Mouse (Mus musculus): ENCODE results near the gene Rnf180. TPM values are rescaled to one million over a fixed set of nuclear protein-coding genes. Genes with fewer than 3 reads are reported as not detected.

Gene Rnf180
- total and polyA plus RNA-seq, 3 experiments = 0.23 to 0.84 TPM; not detected in 1

DNA sequence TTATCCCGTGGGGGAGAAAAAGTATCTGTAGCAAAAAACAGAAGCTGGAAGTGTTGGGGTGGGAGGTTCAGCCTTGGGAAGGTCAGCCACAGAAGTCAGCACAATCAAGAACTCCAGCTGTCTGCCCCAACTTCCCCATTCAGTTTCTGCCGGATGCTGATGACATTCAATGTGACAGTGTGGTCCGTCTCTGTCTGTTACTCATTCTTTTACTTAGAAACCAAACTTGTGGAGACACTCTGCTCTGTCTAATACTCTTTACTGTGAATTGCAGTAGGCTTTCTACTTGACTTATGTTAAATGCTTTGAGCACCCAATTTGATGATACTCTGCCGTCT is 5.4 kb upstream of the Rnf180 start:
- 0 out of 2 replicates have a peak overlapping the region, but pooled peaks have one; percentile 11 for H3K9ac ChIP-seq (ENCODE audit: control insufficient read depth, low read depth, low read length, poor library complexity, severe bottlenecking)
- H3K4me3 ChIP-seq (ENCODE audit: control insufficient read depth in 1 of 2, insufficient read depth in 1 of 2, low read depth in 2 of 2, low read length in 2 of 2) = peak overlapping the region; percentile 10 to 27; a peak in 2 of 4 replicates
- peak; percentile 96 for TF ChIP-seq ETS1 (IDR thresholded peaks at IDR 0.05; ENCODE audit: low read depth, low read length)
- TF ChIP-seq HCFC1 (IDR thresholded peaks at IDR 0.05; ENCODE audit: low read depth, low read length) = 0 out of 2 replicates have a peak, but pooled peaks have one; percentile 49
- TF ChIP-seq JUND (IDR thresholded peaks at IDR 0.05; ENCODE audit: low read depth, low read length) = peak; percentile 64; the same call in 1 of the 2 replicates
- no peak for TF ChIP-seq KAT2A (conservative IDR thresholded peaks at IDR 0.05; ENCODE audit: low read depth, low read length)
- peak; percentile 96 for TF ChIP-seq TAL1 (IDR thresholded peaks at IDR 0.05; ENCODE audit: low read length)
- peak; percentile 52; the same call in 1 of the 2 replicates for TF ChIP-seq GATA1 (IDR thresholded peaks at IDR 0.05; ENCODE audit: low read depth, low read length)
- TF ChIP-seq MEF2A (IDR thresholded peaks at IDR 0.05; ENCODE audit: extremely low read depth, insufficient replicate concordance, low read depth, low read length, poor library complexity, severe bottlenecking) = no peak
- peak; percentile 44; the same call in 1 of the 2 replicates for TF ChIP-seq TBP (IDR thresholded peaks at IDR 0.05; ENCODE audit: low read depth, low read length)
- no peak for TF ChIP-seq SMC3 (IDR thresholded peaks at IDR 0.05; ENCODE audit: low read depth, low read length)
- peak; percentile 39; the same call in 1 of the 2 replicates for TF ChIP-seq RCOR1 (IDR thresholded peaks at IDR 0.05; ENCODE audit: low read depth, low read length)
- TF ChIP-seq EP300 (IDR thresholded peaks at IDR 0.05; ENCODE audit: low read depth in 1 of 2, low read length in 2 of 2) = peak; percentile 92 to 95
- 0 out of 2 replicates have a peak, but pooled peaks have one; percentile 16 for TF ChIP-seq MYC (IDR thresholded peaks at IDR 0.05; ENCODE audit: low read depth, low read length)
- peak; percentile 39; the same call in 1 of the 2 replicates for TF ChIP-seq ZNF384 (IDR thresholded peaks at IDR 0.05; ENCODE audit: low read depth, low read length)
- peak; percentile 90 for TF ChIP-seq TCF12 (IDR thresholded peaks at IDR 0.05; ENCODE audit: low read depth, low read length)
- peak; percentile 81 for TF ChIP-seq SIN3A (IDR thresholded peaks at IDR 0.05; ENCODE audit: low read length)
- no peaks in the 10 kb centered on the region for H3K9me3 ChIP-seq (replicated peaks; ENCODE audit: insufficient read depth, low read length)
- peak overlapping the region; percentile 86 for H3K27ac ChIP-seq (ENCODE audit: control insufficient read depth, low read depth, low read length)
- peak; percentile 96 for DNase-seq (ENCODE audit: low read depth, low spot score)
- H3K27me3 ChIP-seq (ENCODE audit: control insufficient read depth in 1 of 2, insufficient read depth in 2 of 2, low read length in 2 of 2) = no peaks in the 10 kb centered on the region
- no peaks in the 10 kb centered on the region for H3K79me2 ChIP-seq (ENCODE audit: control insufficient read depth, insufficient read depth, low read length, poor library complexity)
- H3K4me1 ChIP-seq (ENCODE audit: control insufficient read depth in 1 of 2, insufficient read depth in 2 of 2, low read length in 2 of 2) = peaks cover 9 to 13% of the 10 kb centered on the region in 2 experiments
- peaks cover 0 to 19% of the 10 kb centered on the region in 2 experiments; a peak in 2 of 4 replicates for H3K36me3 ChIP-seq (ENCODE audit: control insufficient read depth in 1 of 2, insufficient read depth in 2 of 2, low read length in 2 of 2)

GRCm38 (mm10) chr13:105299162-105300008 is 4.8 kb upstream of the Rnf180 start:
- Histone ChIP-seq H3K4me3 (ENCODE audit: control insufficient read depth in 1 of 2, insufficient read depth in 1 of 2, low read depth in 2 of 2, low read length in 2 of 2) (peak overlapping the region; percentile 10 to 27; a peak in 3 of 4 replicates), H3K27ac (ENCODE audit: control insufficient read depth, low read depth, low read length) (peak overlapping the region; percentile 86), H3K36me3 (ENCODE audit: control insufficient read depth in 1 of 2, insufficient read depth in 2 of 2, low read length in 2 of 2) (peaks cover 0 to 19% of the 10 kb centered on the region in 2 experiments; a peak in 2 of 4 replicates), H3K79me2 (ENCODE audit: control insufficient read depth, insufficient read depth, low read length, poor library complexity) (no peaks in the 10 kb centered on the region), H3K9ac (ENCODE audit: control insufficient read depth, low read depth, low read length, poor library complexity, severe bottlenecking) (peak overlapping the region; percentile 11; the same call in 1 of the 2 replicates), H3K9me3 (replicated peaks; ENCODE audit: insufficient read depth, low read length) (no peaks in the 10 kb centered on the region), H3K27me3 (ENCODE audit: control insufficient read depth in 1 of 2, insufficient read depth in 2 of 2, low read length in 2 of 2) (no peaks in the 10 kb centered on the region), H3K4me1 (ENCODE audit: control insufficient read depth in 1 of 2, insufficient read depth in 2 of 2, low read length in 2 of 2) (peaks cover 9 to 13% of the 10 kb centered on the region in 2 experiments)
- peak; percentile 57 for DNase-seq (ENCODE audit: low read depth, low spot score)
- TF ChIP-seq USF2 (IDR thresholded peaks at IDR 0.05; ENCODE audit: borderline replicate concordance in 1 of 2, insufficient read depth in 1 of 2, low read depth in 1 of 2, low read length in 2 of 2) (no peak), MYC (IDR thresholded peaks at IDR 0.05; ENCODE audit: low read depth, low read length) (peak; percentile 26; the same call in 1 of the 2 replicates), ZNF384 (IDR thresholded peaks at IDR 0.05; ENCODE audit: low read depth, low read length) (peak; percentile 88), RCOR1 (IDR thresholded peaks at IDR 0.05; ENCODE audit: low read depth, low read length) (peak; percentile 55; the same call in 1 of the 2 replicates), ZMIZ1 (IDR thresholded peaks at IDR 0.05; ENCODE audit: low read depth, low read length) (no peak), JUND (IDR thresholded peaks at IDR 0.05; ENCODE audit: low read depth, low read length) (peak; percentile 62; the same call in 1 of the 2 replicates)

Measured in MEL (cell line).